Mouse (Mus musculus) erythroblast, adult 5-6 weeks (primary cell): ENCODE data around the gene Abcg1. TPM values are rescaled to one million over a fixed set of nuclear protein-coding genes. Genes with fewer than 3 reads are reported as not detected.

Experiments used
- ATAC-seq: replicated peaks from 2 replicates; pipeline ENCODE4 v1.8.0; 2016; ENCODE audit warnings: moderate number of reproducible peaks, mild to moderate bottlenecking, moderate TSS enrichment, inconsistent platforms; ENCODE audit not compliant: poor library complexity, low FRiP score, severe bottlenecking
- total RNA-seq, 2 experiments: library from RNA; stranded (forward) in 1 of 2; stranded (reverse) in 1 of 2; fragments of 150-400 nt in 1 of 2; fragments of 200-764, 138-1000 nt in 1 of 2; gene quantifications; 2 replicates each; pipeline versions ENCODE4 v1.2.3 to v1.2.4; 2015 to 2017; ENCODE audit warnings: low replicate concordance in 2 of 2

Gene Abcg1
- total RNA-seq, 2 experiments from 2014 or later: 3.1 to 5.5 TPM

GRCm38 (mm10) chr17:31038381-31038780, 19.1 kb upstream of the Abcg1 start:
- no peak for ATAC-seq

GRCm38 (mm10) chr17:31039626-31040025, 17.8 kb upstream of the Abcg1 start:
- no peak for ATAC-seq

- no peak for ATAC-seq
Observed at GRCm38 (mm10) chr17:31040421-31040820, 17.1 kb upstream of the Abcg1 start.

GRCm38 (mm10) chr17:31042751-31043150, 14.7 kb upstream of the Abcg1 start:
- no peak for ATAC-seq

- ATAC-seq: no peak
Observed at GRCm38 (mm10) chr17:31057891-31058744, 643 bp downstream of the Abcg1 start.

GRCm38 (mm10) chr17:31058745-31059085, 1.2 kb downstream of the Abcg1 start:
- no peak for ATAC-seq

GRCm38 (mm10) chr17:31060196-31060587, 2.7 kb downstream of the Abcg1 start:
- no peak for ATAC-seq

GRCm38 (mm10) chr17:31060588-31061345, 3.3 kb downstream of the Abcg1 start:
- no peak for ATAC-seq

- ATAC-seq: no peak
Observed at GRCm38 (mm10) chr17:31061346-31062095, 4.0 kb downstream of the Abcg1 start.

GRCm38 (mm10) chr17:31066058-31066457, 8.6 kb downstream of the Abcg1 start:
- no peak for ATAC-seq

GRCm38 (mm10) chr17:31067051-31067450, 9.6 kb downstream of the Abcg1 start:
- no peak for ATAC-seq

GRCm38 (mm10) chr17:31069121-31069520, 11.6 kb downstream of the Abcg1 start:
- ATAC-seq: no peak

GRCm38 (mm10) chr17:31069845-31070244, 12.4 kb downstream of the Abcg1 start:
- ATAC-seq: no peak

- no peak for ATAC-seq
Observed at GRCm38 (mm10) chr17:31070403-31071185, 13.1 kb downstream of the Abcg1 start.

GRCm38 (mm10) chr17:31071421-31072301, 14.2 kb downstream of the Abcg1 start:
- no peak for ATAC-seq

- ATAC-seq: no peak
Observed at GRCm38 (mm10) chr17:31072872-31073271, 15.4 kb downstream of the Abcg1 start.

- ATAC-seq: peak; percentile 64
Observed at GRCm38 (mm10) chr17:31073273-31074052, 16.0 kb downstream of the Abcg1 start.

GRCm38 (mm10) chr17:31074053-31074590, 16.6 kb downstream of the Abcg1 start:
- ATAC-seq: no peak
